Mouse (Mus musculus): Measurements from ENCODE around the gene Gm37240. TPM values are rescaled to one million over a fixed set of nuclear protein-coding genes. Genes with fewer than 3 reads are reported as not detected.
A peak's percentile ranks its signal among the peaks of the same experiment; 100 is the strongest.

The Gm37240 gene
- polyA plus RNA-seq, 1 experiment from 2014 or later: 1.1 TPM

DNA sequence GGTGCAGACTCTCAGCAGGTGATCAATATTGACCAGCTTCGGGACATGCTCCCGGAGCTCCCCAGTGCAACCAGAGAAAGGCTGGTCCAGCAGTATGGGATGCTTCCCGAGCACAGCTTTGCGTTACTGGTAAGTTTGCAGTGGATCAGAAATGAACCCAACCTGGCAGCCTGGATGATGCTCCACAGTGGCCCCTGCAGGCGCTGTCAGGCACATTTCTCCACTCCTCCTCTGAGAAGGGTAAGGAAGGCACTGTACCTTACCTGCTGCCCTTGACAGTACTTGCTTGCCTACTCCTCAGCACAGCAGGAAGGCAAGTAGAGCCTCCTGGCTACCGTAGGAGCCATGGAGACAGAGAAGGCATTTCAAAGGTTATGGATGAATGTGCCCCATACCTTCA, 268.4 kb downstream of the Gm37240 start:
- 82% methylated on average over 6 of the region's 6 CpGs for WGBS
- Histone ChIP-seq H3K9ac (ENCODE audit: low read length) (no peak overlapping the region), H3K27ac (ENCODE audit: low read depth, low read length) (no peak overlapping the region), H3K4me1 (ENCODE audit: control insufficient read depth, insufficient read depth, low read length) (no peaks in the 10 kb centered on the region), H3K4me3 (ENCODE audit: low read depth, low read length) (no peak overlapping the region), H3K36me3 (ENCODE audit: control insufficient read depth, insufficient read depth, low read length) (peaks cover 4% of the 10 kb centered on the region; the same call in 1 of the 2 replicates), H3K4me2 (ENCODE audit: low read length) (no peak overlapping the region), H3K9me3 (replicated peaks; ENCODE audit: control insufficient read depth, low read length) (no peaks in the 10 kb centered on the region), H3K27me3 (replicated peaks; ENCODE audit: control insufficient read depth, insufficient read depth, low read length) (no peaks in the 10 kb centered on the region)
- DNase-seq (ENCODE audit: low spot score): no peak
- no peak for ATAC-seq

DNA sequence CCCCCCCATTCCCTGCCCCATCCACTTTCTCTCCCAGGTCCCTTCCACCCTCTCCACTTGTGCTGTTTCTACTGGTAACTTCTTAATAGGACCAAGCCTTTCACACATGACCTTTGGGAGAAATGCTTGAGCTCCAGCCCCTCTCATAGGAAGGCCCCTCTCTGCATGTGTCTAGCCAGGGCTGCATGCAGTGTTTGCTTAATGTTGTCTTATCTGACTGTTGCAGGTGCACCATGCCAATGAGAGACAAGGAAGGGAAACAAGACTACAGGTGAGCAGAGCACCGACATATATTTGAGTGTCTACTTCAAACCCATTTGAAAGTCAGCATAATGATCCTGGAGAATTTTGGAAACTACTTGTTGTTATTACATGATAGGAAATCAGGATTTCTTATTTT, 270.9 kb downstream of the Gm37240 start:
- H3K4me2 ChIP-seq (ENCODE audit: low read length): no peak overlapping the region
- H3K36me3 ChIP-seq (ENCODE audit: control insufficient read depth, insufficient read depth, low read length): peaks cover 4% of the 10 kb centered on the region; the same call in 1 of the 2 replicates
- no peaks in the 10 kb centered on the region for H3K9me3 ChIP-seq (replicated peaks; ENCODE audit: control insufficient read depth, low read length)
- no peak overlapping the region for H3K9ac ChIP-seq (ENCODE audit: low read length)
- ATAC-seq (no peak), DNase-seq (ENCODE audit: low spot score) (no peak)
- H3K27ac ChIP-seq (ENCODE audit: low read depth, low read length): no peak overlapping the region
- no peaks in the 10 kb centered on the region for H3K27me3 ChIP-seq (replicated peaks; ENCODE audit: control insufficient read depth, insufficient read depth, low read length)
- WGBS: 95% methylated on average over 1 of the region's 1 CpGs
- no peaks in the 10 kb centered on the region for H3K4me1 ChIP-seq (ENCODE audit: control insufficient read depth, insufficient read depth, low read length)
- no peak overlapping the region for H3K4me3 ChIP-seq (ENCODE audit: low read depth, low read length)

- DNase-seq (ENCODE audit: low spot score) (no peak), ATAC-seq (no peak)
- no peak overlapping the region for H3K9ac ChIP-seq (ENCODE audit: low read length)
- no peak overlapping the region for H3K27ac ChIP-seq (ENCODE audit: low read depth, low read length)
- no peaks in the 10 kb centered on the region for H3K9me3 ChIP-seq (replicated peaks; ENCODE audit: control insufficient read depth, low read length)
- H3K36me3 ChIP-seq (ENCODE audit: control insufficient read depth, insufficient read depth, low read length): no peaks in the 10 kb centered on the region
- no peak overlapping the region for H3K4me2 ChIP-seq (ENCODE audit: low read length)
- WGBS: 89% methylated on average over 2 of the region's 2 CpGs
- H3K4me1 ChIP-seq (ENCODE audit: control insufficient read depth, insufficient read depth, low read length): 0 out of 2 replicates have a peak, but pooled peaks cover 3% of the 10 kb centered on the region
- H3K4me3 ChIP-seq (ENCODE audit: low read depth, low read length): no peak overlapping the region
- no peaks in the 10 kb centered on the region for H3K27me3 ChIP-seq (replicated peaks; ENCODE audit: control insufficient read depth, insufficient read depth, low read length)
These were observed 279.6 kb downstream of the Gm37240 start for GRCm38 (mm10) chr3:85607753-85608152.

DNA sequence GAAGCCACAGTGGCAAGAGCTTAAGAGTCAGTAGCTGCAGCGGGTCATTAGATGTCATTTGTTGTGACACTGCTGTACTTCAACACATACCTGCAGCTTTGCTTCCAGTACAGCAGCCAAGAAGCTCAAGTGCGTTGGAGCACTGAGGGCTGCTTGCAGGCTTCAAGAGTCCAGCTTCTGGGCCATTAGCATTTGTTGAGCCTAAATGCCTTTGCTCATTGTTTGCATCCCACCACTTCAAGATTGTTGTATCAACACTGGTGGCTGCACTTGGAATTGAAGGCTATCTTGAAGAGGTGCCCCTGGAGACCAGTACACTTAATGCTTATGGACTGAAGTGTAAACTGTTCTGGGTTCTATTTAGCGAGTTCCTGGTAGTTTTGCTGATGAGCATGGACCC, 280.4 kb downstream of the Gm37240 start:
- WGBS: 89% methylated on average over 3 of the region's 3 CpGs
- ATAC-seq (no peak), DNase-seq (ENCODE audit: low spot score) (no peak)
- Histone ChIP-seq H3K27ac (ENCODE audit: low read depth, low read length) (no peak overlapping the region), H3K27me3 (replicated peaks; ENCODE audit: control insufficient read depth, insufficient read depth, low read length) (no peaks in the 10 kb centered on the region), H3K9me3 (replicated peaks; ENCODE audit: control insufficient read depth, low read length) (no peaks in the 10 kb centered on the region), H3K36me3 (ENCODE audit: control insufficient read depth, insufficient read depth, low read length) (no peaks in the 10 kb centered on the region), H3K4me3 (ENCODE audit: low read depth, low read length) (no peak overlapping the region), H3K4me1 (ENCODE audit: control insufficient read depth, insufficient read depth, low read length) (peaks cover 5% of the 10 kb centered on the region; the same call in 1 of the 2 replicates), H3K9ac (ENCODE audit: low read length) (no peak overlapping the region), H3K4me2 (ENCODE audit: low read length) (no peak overlapping the region)

GRCm38 (mm10) chr3:85603811-85604210, 283.5 kb downstream of the Gm37240 start:
- Histone ChIP-seq H3K9me3 (replicated peaks; ENCODE audit: control insufficient read depth, low read length) (no peaks in the 10 kb centered on the region), H3K4me2 (ENCODE audit: low read length) (no peak overlapping the region), H3K27ac (ENCODE audit: low read depth, low read length) (no peak overlapping the region), H3K36me3 (ENCODE audit: control insufficient read depth, insufficient read depth, low read length) (no peaks in the 10 kb centered on the region), H3K9ac (ENCODE audit: low read length) (no peak overlapping the region), H3K27me3 (replicated peaks; ENCODE audit: control insufficient read depth, insufficient read depth, low read length) (no peaks in the 10 kb centered on the region), H3K4me1 (ENCODE audit: control insufficient read depth, insufficient read depth, low read length) (peaks cover 9% of the 10 kb centered on the region; the same call in 1 of the 2 replicates), H3K4me3 (ENCODE audit: low read depth, low read length) (no peak overlapping the region)
- DNase-seq (ENCODE audit: low spot score) (peak; percentile 24), ATAC-seq (no peak)
- 33% methylated on average over 1 of the region's 1 CpGs for WGBS

- H3K36me3 ChIP-seq (ENCODE audit: control insufficient read depth, insufficient read depth, low read length): no peaks in the 10 kb centered on the region
These were observed 285.4 kb downstream of the Gm37240 start for GRCm38 (mm10) chr3:85601841-85602305.

DNA sequence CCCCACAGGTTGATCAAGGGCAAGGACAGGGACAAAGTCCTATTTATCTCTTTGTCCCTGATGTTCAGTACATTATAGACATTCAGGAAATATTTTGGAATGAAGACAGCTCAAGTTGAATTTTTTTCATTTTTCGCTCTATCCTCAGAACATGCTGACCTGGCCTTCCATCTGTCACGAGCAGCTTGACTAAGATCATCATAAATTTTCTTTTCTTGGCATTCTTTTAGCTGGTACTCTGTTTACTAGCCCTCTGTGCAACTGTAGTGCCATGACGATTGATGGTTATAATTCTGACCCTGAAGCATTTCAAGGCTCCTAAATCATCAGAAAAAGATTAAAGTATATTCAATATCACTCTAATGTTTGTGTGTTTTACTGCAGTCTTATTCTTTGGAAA, 287.8 kb downstream of the Gm37240 start:
- no peak for DNase-seq (ENCODE audit: low spot score)
- Histone ChIP-seq H3K4me3 (ENCODE audit: low read depth, low read length) (no peak overlapping the region), H3K27ac (ENCODE audit: low read depth, low read length) (no peak overlapping the region), H3K27me3 (replicated peaks; ENCODE audit: control insufficient read depth, insufficient read depth, low read length) (no peaks in the 10 kb centered on the region), H3K4me2 (ENCODE audit: low read length) (no peak overlapping the region), H3K9me3 (replicated peaks; ENCODE audit: control insufficient read depth, low read length) (no peaks in the 10 kb centered on the region), H3K4me1 (ENCODE audit: control insufficient read depth, insufficient read depth, low read length) (peaks cover 9% of the 10 kb centered on the region; the same call in 1 of the 2 replicates), H3K9ac (ENCODE audit: low read length) (no peak overlapping the region), H3K36me3 (ENCODE audit: control insufficient read depth, insufficient read depth, low read length) (no peaks in the 10 kb centered on the region)
- WGBS: 84% methylated on average over 3 of the region's 3 CpGs
- ATAC-seq: no peak

More at GRCm38 (mm10) chr3:85601841-85602305, 285.4 kb downstream of the Gm37240 start:
- Histone ChIP-seq H3K27me3 (replicated peaks; ENCODE audit: control insufficient read depth, insufficient read depth, low read length) (no peaks in the 10 kb centered on the region), H3K27ac (ENCODE audit: low read depth, low read length) (no peak overlapping the region), H3K9me3 (replicated peaks; ENCODE audit: control insufficient read depth, low read length) (no peaks in the 10 kb centered on the region), H3K9ac (ENCODE audit: low read length) (no peak overlapping the region; the same call in 1 of the 2 replicates), H3K4me1 (ENCODE audit: control insufficient read depth, insufficient read depth, low read length) (peaks cover 9% of the 10 kb centered on the region; the same call in 1 of the 2 replicates), H3K4me3 (ENCODE audit: low read depth, low read length) (no peak overlapping the region), H3K4me2 (ENCODE audit: low read length) (no peak overlapping the region)
- ATAC-seq: peak; percentile 61; the same call in 1 of the 2 replicates
- peak; percentile 32 for DNase-seq (ENCODE audit: low spot score)
- 21% methylated on average over 3 of the region's 3 CpGs for WGBS

GRCm38 (mm10) chr3:85594452-85594851, 292.9 kb downstream of the Gm37240 start:
- H3K27ac ChIP-seq (ENCODE audit: low read depth, low read length): no peak overlapping the region
- H3K4me1 ChIP-seq (ENCODE audit: control insufficient read depth, insufficient read depth, low read length): no peaks in the 10 kb centered on the region
- H3K9me3 ChIP-seq (replicated peaks; ENCODE audit: control insufficient read depth, low read length): no peaks in the 10 kb centered on the region
- H3K36me3 ChIP-seq (ENCODE audit: control insufficient read depth, insufficient read depth, low read length): no peaks in the 10 kb centered on the region
- no peaks in the 10 kb centered on the region for H3K27me3 ChIP-seq (replicated peaks; ENCODE audit: control insufficient read depth, insufficient read depth, low read length)
- WGBS: 88% methylated on average over 3 of the region's 3 CpGs
- H3K4me2 ChIP-seq (ENCODE audit: low read length): no peak overlapping the region
- ATAC-seq: no peak
- no peak overlapping the region for H3K9ac ChIP-seq (ENCODE audit: low read length)
- H3K4me3 ChIP-seq (ENCODE audit: low read depth, low read length): no peak overlapping the region
- DNase-seq (ENCODE audit: low spot score): no peak

GRCm38 (mm10) chr3:85592640-85593252, 294.6 kb downstream of the Gm37240 start:
- H3K9ac ChIP-seq (ENCODE audit: low read length): no peak overlapping the region
- H3K36me3 ChIP-seq (ENCODE audit: control insufficient read depth, insufficient read depth, low read length): no peaks in the 10 kb centered on the region
- no peak overlapping the region for H3K27ac ChIP-seq (ENCODE audit: low read depth, low read length)
- DNase-seq (ENCODE audit: low spot score): no peak
- H3K4me3 ChIP-seq (ENCODE audit: low read depth, low read length): no peak overlapping the region
- WGBS: 95% methylated on average over 5 of the region's 5 CpGs
- no peaks in the 10 kb centered on the region for H3K9me3 ChIP-seq (replicated peaks; ENCODE audit: control insufficient read depth, low read length)
- no peaks in the 10 kb centered on the region for H3K4me1 ChIP-seq (ENCODE audit: control insufficient read depth, insufficient read depth, low read length)
- no peaks in the 10 kb centered on the region for H3K27me3 ChIP-seq (replicated peaks; ENCODE audit: control insufficient read depth, insufficient read depth, low read length)
- no peak for ATAC-seq
- H3K4me2 ChIP-seq (ENCODE audit: low read length): no peak overlapping the region
